Mouse (Mus musculus) intestine, embryonic 16.5 days (tissue): ENCODE measurements around the gene 9130409I23Rik. TPM values are rescaled to one million over a fixed set of nuclear protein-coding genes. Genes with fewer than 3 reads are reported as not detected.
A peak's percentile ranks its signal among the peaks of the same experiment; 100 is the strongest.

Experiments used
- ATAC-seq: fragments of 200-750 bp; cut with Nextera tagmentation; 2 replicates; pipeline ENCODE4 v1.8.0; 2017; ENCODE audit warnings: moderate TSS enrichment, moderate library complexity
- H3K27ac ChIP-seq: fragments of 300-500 bp; sonication (generic); 2 replicates; pipeline ENCODE4 v1.5.1; 2014; ENCODE audit warnings: mild to moderate bottlenecking, low read length
- H3K27me3 ChIP-seq: fragments of 300-500 bp; sonication (generic); replicated peaks from 2 replicates; pipeline ENCODE4 v1.6.1; 2014; ENCODE audit warnings: low read length, control low read depth, mixed read lengths; ENCODE audit not compliant: control insufficient read depth, insufficient read depth
- H3K36me3 ChIP-seq: fragments of 300-500 bp; sonication (generic); 2 replicates; pipeline ENCODE4 v1.6.1; 2014; ENCODE audit warnings: low read length, control low read depth; ENCODE audit not compliant: control insufficient read depth, insufficient read depth
- H3K4me1 ChIP-seq: fragments of 300-500 bp; sonication (generic); 2 replicates; pipeline ENCODE4 v1.6.1; 2014; ENCODE audit warnings: low read length, control low read depth, mixed read lengths; ENCODE audit not compliant: control insufficient read depth, insufficient read depth
- H3K4me2 ChIP-seq: fragments of 300-500 bp; sonication (generic); 2 replicates; pipeline ENCODE4 v1.6.1; 2014; ENCODE audit warnings: low read depth, low read length, control low read depth
- H3K4me3 ChIP-seq: fragments of 300-500 bp; sonication (generic); 2 replicates; pipeline ENCODE4 v1.5.1; 2014; ENCODE audit warnings: mild to moderate bottlenecking, low read length
- H3K9ac ChIP-seq: fragments of 300-500 bp; sonication (generic); 2 replicates; pipeline ENCODE4 v1.6.1; 2014; ENCODE audit warnings: low read depth, low read length
- H3K9me3 ChIP-seq: fragments of 300-500 bp; sonication (generic); 2 replicates; pipeline ENCODE4 v1.6.1; 2016; ENCODE audit warnings: low read length, control low read depth; ENCODE audit not compliant: control insufficient read depth
- WGBS: fragments of 180-500 bp; shearing (Covaris S2); extraction: QIAGEN DNeasy Blood & Tissue Kit; methylation state at CpG from one replicate; pipeline ENCODE4 v1.1.7; 2014; 5-methylcytosine and 5-hydroxymethylcytosine counted together
- polyA plus RNA-seq: library from polyadenylated mRNA; unstranded; fragments of >200 nt; fragmentation: Nextera tagmentation; extraction: Ambion mirVana; gene quantifications from 2 replicates; pipeline ENCODE4 v1.2.1, GENCODE M21; 2015

Gene 9130409I23Rik
- polyA plus RNA-seq = not detected in 2 replicates

DNA sequence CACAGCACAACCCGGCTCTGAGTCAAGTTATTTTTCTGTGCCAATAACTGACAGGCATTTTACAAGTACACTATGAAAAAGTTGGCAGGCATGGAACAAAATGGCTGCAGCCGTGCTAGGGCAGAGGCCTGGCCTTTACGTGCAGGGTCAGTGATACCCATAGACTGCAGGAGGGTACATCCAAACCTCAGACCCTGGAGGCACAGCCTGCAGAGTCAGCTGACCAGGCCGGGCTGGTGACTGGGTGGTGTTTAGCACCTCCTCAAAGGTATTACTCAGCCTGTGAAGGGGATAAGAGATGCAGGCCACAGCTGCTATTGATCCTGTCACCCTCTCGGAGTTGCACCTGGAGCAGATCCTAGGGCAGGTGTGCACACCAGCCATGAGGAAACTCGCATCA is at the start of gene 9130409I23Rik:
Gene 9130409I23Rik (plus strand): TSS at position 301 of the 400 bp plus-strand sequence.
- no peaks in the 10 kb centered on the region for H3K9me3 ChIP-seq
- no peaks in the 10 kb centered on the region for H3K27me3 ChIP-seq
- H3K9ac ChIP-seq = no peak within 1 kb of the TSS
- H3K4me2 ChIP-seq = no peak within 1 kb of the TSS
- no peaks in the 10 kb centered on the region for H3K4me1 ChIP-seq
- WGBS = 80% methylated on average over 6 of the region's 6 CpGs
- H3K36me3 ChIP-seq = no peaks in the 10 kb centered on the region
- H3K4me3 ChIP-seq = no peak within 1 kb of the TSS
- no peak for ATAC-seq
- H3K27ac ChIP-seq = no peak within 1 kb of the TSS

- Histone ChIP-seq H3K27ac (no peak overlapping the region), H3K4me3 (no peak overlapping the region), H3K27me3 (no peaks in the 10 kb centered on the region), H3K9me3 (no peaks in the 10 kb centered on the region), H3K4me2 (no peak overlapping the region), H3K9ac (no peak overlapping the region), H3K36me3 (no peaks in the 10 kb centered on the region), H3K4me1 (peaks cover 3% of the 10 kb centered on the region)
- WGBS = 86% methylated on average over 3 of the region's 3 CpGs
- ATAC-seq = no peak
These were observed 49.4 kb upstream of the 9130409I23Rik start for GRCm38 (mm10) chr1:181001621-181002020.

- 75% methylated on average over 2 of the region's 2 CpGs for WGBS
- no peak overlapping the region for H3K9ac ChIP-seq
- no peaks in the 10 kb centered on the region for H3K36me3 ChIP-seq
- H3K27me3 ChIP-seq = no peaks in the 10 kb centered on the region
- ATAC-seq = no peak
- no peaks in the 10 kb centered on the region for H3K9me3 ChIP-seq
- no peak overlapping the region for H3K4me2 ChIP-seq
- peaks cover 3% of the 10 kb centered on the region for H3K4me1 ChIP-seq
- no peak overlapping the region for H3K4me3 ChIP-seq
- H3K27ac ChIP-seq = no peak overlapping the region
These were observed 47.2 kb upstream of the 9130409I23Rik start for GRCm38 (mm10) chr1:181003790-181004189.

- ATAC-seq = peak; percentile 63
- no peaks in the 10 kb centered on the region for H3K36me3 ChIP-seq
- 57% methylated on average over 8 of the region's 8 CpGs for WGBS
These were observed 45.7 kb upstream of the 9130409I23Rik start for GRCm38 (mm10) chr1:181005331-181005730.

GRCm38 (mm10) chr1:181007831-181008230 is 43.2 kb upstream of the 9130409I23Rik start:
- Histone ChIP-seq H3K4me2 (no peak overlapping the region), H3K27ac (no peak overlapping the region), H3K9ac (no peak overlapping the region), H3K4me1 (no peaks in the 10 kb centered on the region; the same call in 1 of the 2 replicates), H3K36me3 (no peaks in the 10 kb centered on the region), H3K27me3 (no peaks in the 10 kb centered on the region), H3K4me3 (no peak overlapping the region), H3K9me3 (no peaks in the 10 kb centered on the region)
- WGBS = 85% methylated on average over 6 of the region's 6 CpGs
- ATAC-seq = no peak

More at GRCm38 (mm10) chr1:181005331-181005730, 45.7 kb upstream of the 9130409I23Rik start:
- H3K9ac ChIP-seq = no peak overlapping the region
- H3K9me3 ChIP-seq = no peaks in the 10 kb centered on the region
- no peak overlapping the region for H3K27ac ChIP-seq
- H3K4me1 ChIP-seq = no peaks in the 10 kb centered on the region; the same call in 1 of the 2 replicates
- no peak overlapping the region for H3K4me3 ChIP-seq
- H3K27me3 ChIP-seq = no peaks in the 10 kb centered on the region
- no peak overlapping the region for H3K4me2 ChIP-seq

GRCm38 (mm10) chr1:181008266-181008665 is 42.8 kb upstream of the 9130409I23Rik start:
- Histone ChIP-seq H3K27me3 (no peaks in the 10 kb centered on the region), H3K4me3 (no peak overlapping the region), H3K4me2 (no peak overlapping the region), H3K9ac (no peak overlapping the region), H3K27ac (no peak overlapping the region), H3K9me3 (no peaks in the 10 kb centered on the region), H3K4me1 (no peaks in the 10 kb centered on the region; the same call in 1 of the 2 replicates), H3K36me3 (no peaks in the 10 kb centered on the region)
- ATAC-seq = no peak
- WGBS = 93% methylated on average over 2 of the region's 2 CpGs

DNA sequence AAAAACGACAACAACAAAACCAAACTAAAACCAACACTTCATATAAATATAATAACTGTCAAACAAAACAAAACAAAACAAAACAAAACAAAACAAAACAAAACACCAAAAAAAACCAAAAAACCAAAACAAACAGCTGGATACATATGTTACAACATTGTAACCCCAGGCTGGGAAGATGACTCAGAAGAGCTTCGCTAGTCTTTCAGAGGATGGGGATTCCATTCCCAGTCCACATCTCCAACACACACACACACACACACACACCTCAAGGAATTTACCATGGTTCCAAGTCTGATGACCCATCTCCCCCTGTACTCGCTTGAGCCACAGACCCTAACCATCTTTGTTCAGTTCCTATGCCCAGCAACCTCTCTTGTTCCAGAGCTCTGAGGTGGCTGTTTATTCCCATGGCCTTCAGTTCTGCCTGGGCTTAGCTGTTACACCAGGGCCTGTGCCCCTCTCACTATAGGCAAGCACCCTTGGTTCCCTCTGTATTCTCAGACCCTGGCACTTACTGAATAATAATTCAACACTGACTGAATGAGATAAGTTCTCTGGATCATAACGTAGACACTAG is 41.9 kb upstream of the 9130409I23Rik start:
- 87% methylated on average over 4 of the region's 4 CpGs for WGBS
- no peaks in the 10 kb centered on the region for H3K36me3 ChIP-seq

GRCm38 (mm10) chr1:181009754-181010153 is 41.3 kb upstream of the 9130409I23Rik start:
- Histone ChIP-seq H3K27me3 (no peaks in the 10 kb centered on the region), H3K27ac (no peak overlapping the region), H3K36me3 (no peaks in the 10 kb centered on the region), H3K9me3 (no peaks in the 10 kb centered on the region), H3K4me3 (no peak overlapping the region), H3K4me2 (no peak overlapping the region), H3K9ac (no peak overlapping the region), H3K4me1 (no peaks in the 10 kb centered on the region; the same call in 1 of the 2 replicates)
- ATAC-seq = no peak
- WGBS = 70% methylated on average over 3 of the region's 3 CpGs

More for the DNA sequence above, 41.9 kb upstream of the 9130409I23Rik start:
- no peak overlapping the region for H3K9ac ChIP-seq
- no peak for ATAC-seq
- H3K4me3 ChIP-seq = no peak overlapping the region
- H3K4me2 ChIP-seq = no peak overlapping the region
- H3K27ac ChIP-seq = no peak overlapping the region
- H3K27me3 ChIP-seq = no peaks in the 10 kb centered on the region
- no peaks in the 10 kb centered on the region for H3K9me3 ChIP-seq
- H3K4me1 ChIP-seq = no peaks in the 10 kb centered on the region; the same call in 1 of the 2 replicates

- Histone ChIP-seq H3K4me1 (peaks cover 2% of the 10 kb centered on the region), H3K27me3 (no peaks in the 10 kb centered on the region), H3K4me2 (no peak overlapping the region), H3K36me3 (no peaks in the 10 kb centered on the region), H3K9me3 (no peaks in the 10 kb centered on the region), H3K4me3 (no peak overlapping the region), H3K27ac (no peak overlapping the region), H3K9ac (no peak overlapping the region)
- no peak; the same call in 1 of the 2 replicates for ATAC-seq
- WGBS = 57% methylated on average over 4 of the region's 4 CpGs
These were observed 40.7 kb upstream of the 9130409I23Rik start for GRCm38 (mm10) chr1:181010171-181010932.
